Mouse (Mus musculus) thymus, postnatal 0 days (tissue): ENCODE results near the gene Epo. TPM values are rescaled to one million over a fixed set of nuclear protein-coding genes. Genes with fewer than 3 reads are reported as not detected.

Experiments used
- DNase-seq: peaks from one replicate; pipeline ENCODE4 v3.0.0-alpha.2; 2015; ENCODE audit warnings: low spot score
- polyA plus RNA-seq: library from polyadenylated mRNA; unstranded; fragments of >200 nt; fragmentation: Nextera tagmentation; extraction: Ambion mirVana; gene quantifications from 2 replicates; pipeline ENCODE4 v1.2.1, GENCODE M21; 2015

The Epo gene
- polyA plus RNA-seq, 1 experiment from 2014 or later: not detected

DNA sequence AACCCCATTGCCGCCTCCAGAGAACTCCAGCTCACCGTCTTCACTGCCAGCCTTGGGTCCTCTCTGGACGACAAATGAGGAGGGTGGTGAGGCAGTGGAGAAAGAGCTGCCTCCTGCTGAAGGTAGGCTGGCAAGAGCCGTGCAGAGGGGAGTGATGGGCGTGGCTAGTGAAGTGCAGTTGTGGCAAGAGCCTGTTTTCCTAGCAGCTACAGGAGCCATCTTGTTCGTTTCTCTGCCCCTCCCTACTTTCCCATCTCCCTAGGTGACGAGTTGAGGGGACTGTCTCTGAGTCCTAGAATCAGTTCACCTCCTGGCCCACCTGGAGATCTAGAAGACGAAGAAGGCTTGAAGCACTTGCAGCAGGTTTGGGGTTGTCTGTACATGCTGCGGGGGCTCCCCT, 11.2 kb downstream of the Epo start:
- DNase-seq: no peak

- no peak for DNase-seq
These were observed 13.1 kb downstream of the Epo start for GRCm38 (mm10) chr5:137519691-137520550.

DNA sequence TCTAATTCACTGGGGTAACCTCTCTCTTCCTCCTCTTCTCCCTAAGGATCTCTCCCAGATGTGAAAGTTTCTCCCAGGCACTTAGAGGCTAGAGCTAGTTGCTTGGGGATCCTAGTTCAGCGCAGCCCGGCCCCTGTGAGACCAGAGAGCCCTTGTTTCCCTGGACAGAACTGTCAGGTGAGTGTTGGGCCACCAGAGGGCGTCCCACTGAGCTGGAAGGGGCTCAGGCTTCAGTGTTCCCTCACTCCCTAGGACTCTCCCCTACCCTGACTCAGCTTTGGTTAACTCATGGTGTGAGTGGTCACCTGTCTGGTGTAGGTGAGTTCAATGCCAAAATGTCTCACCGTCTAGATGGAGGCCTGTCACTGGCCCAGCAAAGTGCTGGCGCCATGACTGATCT, 14.6 kb downstream of the Epo start, which contains the start of gene Gigyf1:
Gene Gigyf1 (plus strand): TSS at position 113 of the 400 bp plus-strand sequence.
- no peak for DNase-seq

DNA sequence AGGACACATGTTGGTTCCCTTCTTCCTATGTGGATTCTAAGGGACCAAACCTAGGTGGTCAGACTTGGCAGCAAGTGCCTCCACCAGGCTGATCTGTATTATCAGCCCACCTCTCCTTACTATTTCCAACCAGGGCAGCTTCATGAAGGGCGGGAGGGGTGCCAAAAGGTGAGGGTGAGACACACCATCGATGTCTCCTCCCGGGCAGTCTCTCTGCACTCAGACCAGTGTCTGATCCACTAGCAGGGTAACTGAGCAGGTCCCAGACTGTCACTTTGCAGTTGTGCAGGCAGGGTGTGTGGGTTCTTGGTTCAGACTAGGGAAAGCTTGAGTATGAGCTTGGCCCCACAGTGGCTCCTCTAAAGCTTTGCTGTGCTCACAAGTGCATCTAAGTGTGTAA, 18.2 kb downstream of the Epo start:
- DNase-seq: no peak

DNA sequence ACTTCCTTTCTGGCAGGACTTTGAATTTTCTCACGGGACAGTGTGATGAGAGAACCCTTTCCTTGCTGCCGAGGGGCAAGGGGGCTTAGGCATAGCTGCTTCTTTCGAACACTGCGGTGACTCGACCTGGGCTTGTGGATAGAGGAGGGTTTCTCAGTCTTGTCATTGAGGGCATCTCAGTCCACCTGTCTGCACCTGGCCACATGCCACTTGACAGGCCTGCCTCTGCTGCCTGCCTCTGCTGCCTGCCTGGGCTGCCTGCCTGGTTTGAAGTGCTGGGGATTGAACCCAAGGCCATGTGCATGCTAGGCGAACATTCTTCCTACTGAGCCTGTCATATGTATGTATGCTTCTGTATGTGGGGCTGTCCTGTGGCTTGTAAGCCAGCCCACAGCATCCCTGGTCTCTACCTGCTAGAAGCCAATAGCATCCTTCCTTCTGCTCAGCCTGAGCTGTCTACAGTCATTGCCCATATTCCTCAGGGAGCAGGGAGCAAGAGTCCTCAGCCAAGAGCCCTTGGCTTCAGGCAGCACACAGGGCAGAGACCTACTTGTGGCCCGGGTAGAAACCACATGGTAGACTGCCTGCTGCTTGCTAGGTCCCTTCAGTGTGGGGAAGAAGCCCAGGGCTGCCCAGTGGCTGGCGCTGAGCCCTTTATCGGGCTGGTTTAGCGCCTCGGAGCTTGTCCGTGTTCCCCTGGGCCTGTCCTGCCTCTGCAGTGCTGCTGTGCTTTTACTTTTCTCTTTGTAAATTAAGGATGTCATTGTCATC, 18.9 kb downstream of the Epo start:
- no peak for DNase-seq

- DNase-seq: no peak
These were observed 19.9 kb downstream of the Epo start for GRCm38 (mm10) chr5:137512847-137513794.

GRCm38 (mm10) chr5:137511706-137512105, 21.3 kb downstream of the Epo start:
- DNase-seq: no peak

- peak; percentile 56 for DNase-seq
These were observed 22.3 kb downstream of the Epo start for GRCm38 (mm10) chr5:137510573-137511390.

DNA sequence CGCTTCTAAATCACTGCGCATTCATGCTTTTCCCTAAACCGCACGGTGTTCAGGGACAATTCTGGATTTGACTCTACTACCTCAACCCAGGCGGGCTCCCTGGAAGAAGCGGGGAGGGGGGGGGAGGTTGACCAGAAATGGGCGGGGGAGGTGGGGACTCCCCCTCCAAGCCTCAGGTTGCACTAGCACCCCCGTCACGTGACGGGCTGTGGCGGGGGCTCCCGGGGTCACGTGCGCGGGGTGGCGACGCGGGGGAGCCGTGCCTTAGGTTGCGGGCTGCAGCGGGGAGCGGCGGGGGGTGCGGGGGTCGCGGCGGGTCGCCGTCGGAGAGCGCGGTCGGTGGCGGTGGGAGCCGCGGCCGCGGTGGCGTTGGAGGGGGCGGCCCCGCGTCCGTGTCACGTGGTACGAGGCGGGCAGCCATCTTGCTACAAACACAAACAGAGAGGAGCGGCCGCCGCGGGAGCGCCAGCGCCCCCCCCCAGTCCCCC, 23.0 kb downstream of the Epo start:
- peak; percentile 69 for DNase-seq

DNA sequence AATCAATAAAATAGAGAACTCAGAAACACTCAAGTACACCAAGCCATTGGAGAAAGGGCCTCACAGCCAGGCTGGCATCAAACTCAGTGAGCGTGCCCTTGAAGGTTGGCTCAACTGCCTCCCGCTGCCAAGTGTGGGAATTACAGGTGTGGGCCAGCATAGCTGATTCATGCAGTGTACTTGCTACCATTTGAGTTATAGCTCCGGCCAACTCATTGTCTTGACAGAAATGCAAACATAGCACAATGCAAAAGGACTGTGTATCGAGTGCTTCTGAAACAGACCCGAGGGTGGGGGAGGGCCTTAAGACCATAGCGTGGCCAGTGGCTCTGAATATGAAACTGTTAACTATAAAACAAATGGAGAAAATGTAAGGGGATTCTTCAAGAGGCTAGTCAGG, 29.0 kb downstream of the Epo start:
- DNase-seq: peak; percentile 35

GRCm38 (mm10) chr5:137502667-137503110, 30.4 kb downstream of the Epo start:
- peak; percentile 82 for DNase-seq

GRCm38 (mm10) chr5:137501709-137502666, 31.1 kb downstream of the Epo start, which contains the start of gene Pop7:
Gene Pop7, minus strand, starts transcription at chr5:137502518.
- peak; percentile 100 for DNase-seq

GRCm38 (mm10) chr5:137500186-137500585, 32.9 kb downstream of the Epo start:
- DNase-seq: no peak

DNA sequence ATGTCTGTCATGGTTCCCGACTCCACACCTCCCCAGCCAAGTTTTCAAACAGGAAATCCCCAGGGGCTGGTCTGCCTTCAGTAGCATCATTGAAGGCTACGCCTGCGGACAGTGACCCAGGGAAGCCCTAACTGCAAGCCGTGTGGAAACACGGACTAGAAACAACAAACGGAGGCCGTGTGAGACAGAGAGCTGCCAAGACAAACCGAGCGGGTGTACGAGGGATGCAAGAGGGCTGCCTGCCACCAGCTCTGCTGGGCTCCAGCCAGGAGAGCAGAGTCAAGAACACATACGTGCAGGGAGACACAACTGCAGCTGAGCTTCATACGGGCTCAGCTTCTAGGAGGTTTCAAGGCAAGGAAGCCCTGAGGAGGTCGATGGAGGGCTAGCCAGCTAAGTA, 39.2 kb downstream of the Epo start:
- no peak for DNase-seq

- no peak for DNase-seq
These were observed 41.5 kb downstream of the Epo start for GRCm38 (mm10) chr5:137491559-137491958.

DNA sequence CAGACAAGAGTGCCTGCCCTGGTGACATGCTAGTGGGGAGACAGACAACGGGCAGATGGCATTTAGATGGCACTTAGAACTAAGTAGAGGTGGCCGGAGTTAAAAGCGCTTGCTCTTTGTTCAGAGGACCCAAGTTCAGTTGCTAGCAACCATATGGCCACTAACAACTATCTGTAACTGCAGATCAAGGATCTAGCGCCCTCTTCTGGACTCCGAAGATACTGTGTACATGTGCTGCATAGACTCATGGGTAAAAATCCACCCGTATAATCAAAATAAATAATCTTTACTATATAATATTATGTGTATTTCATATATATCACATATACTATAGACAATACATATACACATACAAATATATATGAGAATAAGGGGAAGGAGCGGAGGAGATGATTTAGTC, 45.4 kb downstream of the Epo start:
- DNase-seq: no peak

- DNase-seq: no peak
These were observed 47.2 kb downstream of the Epo start for GRCm38 (mm10) chr5:137485851-137486155.

DNA sequence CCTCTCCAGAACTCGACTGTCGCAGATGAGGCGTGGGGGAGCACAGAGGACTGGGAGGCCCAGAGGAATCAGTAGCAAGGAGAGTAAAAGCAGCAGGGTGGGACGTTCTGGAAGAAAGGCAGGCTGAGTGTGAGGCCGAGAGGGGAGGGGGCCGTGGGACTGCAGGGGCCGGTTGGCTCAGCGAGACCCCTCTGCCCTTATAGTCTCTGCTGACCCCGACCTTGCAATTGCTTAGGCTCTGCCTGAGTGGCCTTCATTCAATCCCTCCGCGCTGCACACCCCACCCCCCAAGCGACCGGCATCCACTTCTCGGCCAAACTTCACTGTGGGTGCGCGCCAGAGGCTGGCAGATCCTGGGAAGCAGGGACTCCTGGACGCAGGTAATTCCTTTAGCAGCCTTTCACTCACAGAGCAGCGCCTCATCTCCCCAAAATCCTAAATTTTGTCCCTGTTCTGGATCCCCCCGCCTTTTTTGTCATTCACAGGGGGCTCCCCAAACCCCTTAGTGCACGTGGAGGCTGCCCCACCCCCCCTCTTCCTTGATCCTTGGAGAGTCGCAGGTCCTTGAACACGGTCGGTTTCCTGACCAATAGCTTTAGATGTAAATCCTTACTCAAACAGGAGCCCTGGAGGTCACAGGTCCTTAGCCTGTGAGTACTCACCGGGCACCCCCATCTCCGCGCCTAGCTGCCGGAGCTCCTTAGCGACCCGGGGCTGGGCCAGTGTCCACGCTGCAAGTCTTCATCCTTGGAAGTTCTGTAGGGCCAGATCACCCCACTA, 47.8 kb downstream of the Epo start:
- no peak for DNase-seq
